Mouse (Mus musculus) heart, adult 2 months (tissue): Measurements from ENCODE around the gene Pign. TPM values are rescaled to one million over a fixed set of nuclear protein-coding genes. Genes with fewer than 3 reads are reported as not detected.

Source experiments
- DNase-seq, 2 experiments: peaks; one replicate each; pipeline ENCODE4 v3.0.0; 2021
- H3K27ac ChIP-seq: fragments of 200-600 bp; 2 replicates; pipeline ENCODE4 v1.8.1; 2022
- H3K27me3 ChIP-seq: fragments of 200-500 bp; 2 replicates; pipeline ENCODE4 v1.6.1; 2012; ENCODE audit warnings: mild to moderate bottlenecking, low read length, inconsistent platforms, mixed read lengths; ENCODE audit not compliant: control insufficient read depth, insufficient read depth
- H3K36me3 ChIP-seq: fragments of 200-500 bp; 2 replicates; pipeline ENCODE4 v1.6.1; 2012; ENCODE audit warnings: low read length, inconsistent platforms; ENCODE audit not compliant: control insufficient read depth, insufficient read depth
- H3K4me1 ChIP-seq: fragments of 200-500 bp; 2 replicates; pipeline ENCODE4 v1.6.1; 2011; ENCODE audit warnings: low read length; ENCODE audit not compliant: control insufficient read depth, insufficient read depth
- H3K4me3 ChIP-seq: fragments of 200-600 bp; 2 replicates; pipeline ENCODE4 v1.8.1; 2022
- H3K79me2 ChIP-seq: fragments of 200-500 bp; replicated peaks from 2 replicates; pipeline ENCODE4 v1.6.1; 2012; ENCODE audit warnings: mild to moderate bottlenecking, inconsistent platforms, low read length, moderate library complexity, mixed read lengths; ENCODE audit not compliant: control insufficient read depth, insufficient read depth
- H3K9ac ChIP-seq: fragments of 200-500 bp; 2 replicates; pipeline ENCODE4 v1.6.1; 2012; ENCODE audit warnings: low read depth, mild to moderate bottlenecking, control low read depth, inconsistent platforms, low read length, mixed read lengths
- CTCF ChIP-seq: fragments of 200-600 bp; IDR thresholded peaks from 2 replicates; pipeline ENCODE4 v1.8.1; 2022; ENCODE audit warnings: antibody characterized with exemption, mild to moderate bottlenecking, moderate library complexity
- EP300 ChIP-seq: fragments of 200-500 bp; IDR thresholded peaks from 2 replicates; pipeline ENCODE4 v1.6.1; 2011; ENCODE audit warnings: low read depth, low read length, control low read depth; ENCODE audit not compliant: insufficient read depth
- POLR2A ChIP-seq: fragments of 200-500 bp; IDR thresholded peaks from 2 replicates; pipeline ENCODE4 v1.6.1; 2011; ENCODE audit warnings: mild to moderate bottlenecking, low read depth, low read length, control low read depth; ENCODE audit not compliant: insufficient read depth
- WGBS: fragments of 180-500 bp; shearing (Covaris S2); methylation state at CpG from one replicate; pipeline ENCODE4 v1.1.7; 2018; 5-methylcytosine and 5-hydroxymethylcytosine counted together
- intact Hi-C: fragments of 180-260 bp; cut with DNase I; formaldehyde crosslinking; loops from one replicate; pipeline ENCODE4 v1.15.1; 2025
- microRNA-seq, 2 experiments: library from miRNA; unstranded; fragments of <30 nt; microRNA quantifications; one replicate each; pipeline ENCODE4 v1.2.0; 2021
- polyA plus RNA-seq: library from polyadenylated mRNA; depleted of rRNA; stranded (reverse); fragments of >200 nt; gene quantifications from 2 replicates; pipeline ENCODE4 v1.2.3, GENCODE M21; 2012; rRNA removed
- total RNA-seq, 2 experiments: library from RNA; stranded (reverse); gene quantifications; 2 replicates each; pipeline ENCODE4 v1.2.3; 2021

Pign gene
- total and polyA plus RNA-seq, 3 experiments: 12.5 to 18.9 (median 13.4) TPM

DNA sequence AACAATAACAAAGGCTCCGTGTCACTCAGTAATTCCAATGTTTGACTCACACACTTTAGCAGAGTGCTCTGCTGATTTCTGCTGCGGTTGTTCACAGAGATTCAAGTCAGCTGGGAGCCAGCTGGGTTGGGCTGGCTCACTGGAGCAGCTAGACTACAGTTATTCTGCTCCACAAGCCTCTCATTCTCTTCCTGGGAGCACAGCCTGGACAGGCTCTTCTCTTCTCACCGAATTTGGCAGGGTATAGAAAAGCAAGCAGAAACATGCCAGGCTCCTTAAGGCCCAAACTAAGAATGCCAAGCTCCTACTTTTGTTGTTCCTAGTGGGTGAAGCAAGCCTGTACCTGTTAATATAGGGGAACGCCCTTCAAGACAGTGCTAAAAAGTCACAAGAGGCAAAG is 176.4 kb downstream of the Pign start:
- WGBS: 57% methylated on average over 4 of the region's 4 CpGs
- Histone ChIP-seq H3K27ac (no peak overlapping the region), H3K36me3 (no peaks in the 10 kb centered on the region), H3K9ac (no peak overlapping the region), H3K27me3 (no peaks in the 10 kb centered on the region), H3K4me3 (no peak overlapping the region), H3K79me2 (no peaks in the 10 kb centered on the region), H3K4me1 (no peaks in the 10 kb centered on the region)
- DNase-seq: no peak
- intact Hi-C loops: no loop called here
- TF ChIP-seq CTCF: no peak
- no peak for TF ChIP-seq POLR2A
- no peak for TF ChIP-seq EP300

Small RNA genes lying within 50 kb of the gene (microRNA-seq; reads per million reads assigned to microRNA genes)
- 0 reads per million in 2 experiments for gene Gm22426

Other genes starting within 250 kb of the Pign start
- gene Relch, start 184 bp upstream of the Pign start, total RNA-seq: 10 to 100 TPM; 18.9 to 21.6 TPM
- gene Relch, start 184 bp upstream of the Pign start, polyA plus RNA-seq: 8.4 and 11.7 TPM in 2 replicates
- 1 to 10 TPM; 1.4 to 1.9 TPM for gene Tnfrsf11a, start 117.0 kb upstream of the Pign start, total RNA-seq
- 1.2 and 1.8 TPM in 2 replicates for gene Tnfrsf11a, start 117.0 kb upstream of the Pign start, polyA plus RNA-seq